Mouse (Mus musculus): Measurements from ENCODE around the gene Lclat1. TPM values are rescaled to one million over a fixed set of nuclear protein-coding genes. Genes with fewer than 3 reads are reported as not detected.
"Not testable (repeated sequence)": the region's sequence is repeated elsewhere in the genome, so short reads cannot be mapped to it uniquely, and the experiment has no call there.

Gene Lclat1
- polyA plus RNA-seq, 1 experiment from 2014 or later, result 12.1 TPM

DNA sequence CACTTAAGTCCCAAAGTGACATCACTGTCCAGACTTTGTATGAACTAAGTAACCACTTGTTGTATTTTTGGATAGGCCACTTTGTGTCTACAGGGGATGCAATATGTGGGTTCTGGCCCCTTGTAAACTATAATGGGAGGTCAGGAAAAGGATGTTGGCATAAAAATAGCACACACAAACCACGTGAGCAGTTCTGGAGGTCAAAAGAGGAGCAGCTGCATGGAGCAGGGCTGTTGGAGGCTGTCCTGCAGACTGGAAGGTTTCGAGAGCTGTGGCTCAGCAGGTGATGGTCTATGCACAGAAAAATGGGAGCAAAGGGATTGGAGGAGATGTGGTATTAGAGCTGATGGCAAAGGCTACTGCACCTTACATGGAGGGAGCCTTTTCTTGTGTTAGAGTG lies 18.6 kb downstream of the Lclat1 start:
- Histone ChIP-seq H3K27ac (no peak overlapping the region), H3K36me3 (no peaks in the 10 kb centered on the region), H3K27me3 (ENCODE audit: low read depth, poor library complexity, severe bottlenecking) (no peaks in the 10 kb centered on the region), H3K4me1 (no peaks in the 10 kb centered on the region), H3K4me3 (no peak overlapping the region), H3K9me3 (replicated peaks) (no peaks in the 10 kb centered on the region)
- DNase-seq (ENCODE audit: low spot score), result no peak
- WGBS, result 87% methylated on average over 2 of the region's 2 CpGs

- Histone ChIP-seq H3K27me3 (ENCODE audit: low read depth, poor library complexity, severe bottlenecking) (no peaks in the 10 kb centered on the region), H3K4me1 (no peaks in the 10 kb centered on the region), H3K4me3 (no peak overlapping the region), H3K36me3 (no peaks in the 10 kb centered on the region), H3K27ac (no peak overlapping the region), H3K9me3 (replicated peaks) (no peaks in the 10 kb centered on the region)
- DNase-seq (ENCODE audit: low spot score), result no peak
Measured at GRCm38 (mm10) chr17:73126903-73127302, 19.1 kb downstream of the Lclat1 start.

GRCm38 (mm10) chr17:73136562-73137484 lies 29.0 kb downstream of the Lclat1 start:
- Histone ChIP-seq H3K4me3 (no peak overlapping the region), H3K27me3 (ENCODE audit: low read depth, poor library complexity, severe bottlenecking) (no peaks in the 10 kb centered on the region), H3K4me1 (no peaks in the 10 kb centered on the region), H3K27ac (no peak overlapping the region), H3K36me3 (no peaks in the 10 kb centered on the region), H3K9me3 (replicated peaks) (no peaks in the 10 kb centered on the region)
- DNase-seq (ENCODE audit: low spot score), result no peak
- WGBS, result 95% methylated on average over 5 of the region's 5 CpGs

GRCm38 (mm10) chr17:73138217-73138616 lies 30.4 kb downstream of the Lclat1 start:
- Histone ChIP-seq H3K36me3 (no peaks in the 10 kb centered on the region), H3K4me3 (no peak overlapping the region), H3K9me3 (replicated peaks) (no peaks in the 10 kb centered on the region), H3K27me3 (ENCODE audit: low read depth, poor library complexity, severe bottlenecking) (no peaks in the 10 kb centered on the region), H3K4me1 (no peaks in the 10 kb centered on the region), H3K27ac (no peak overlapping the region)
- DNase-seq (ENCODE audit: low spot score), result no peak
- 91% methylated on average over 3 of the region's 3 CpGs for WGBS

DNA sequence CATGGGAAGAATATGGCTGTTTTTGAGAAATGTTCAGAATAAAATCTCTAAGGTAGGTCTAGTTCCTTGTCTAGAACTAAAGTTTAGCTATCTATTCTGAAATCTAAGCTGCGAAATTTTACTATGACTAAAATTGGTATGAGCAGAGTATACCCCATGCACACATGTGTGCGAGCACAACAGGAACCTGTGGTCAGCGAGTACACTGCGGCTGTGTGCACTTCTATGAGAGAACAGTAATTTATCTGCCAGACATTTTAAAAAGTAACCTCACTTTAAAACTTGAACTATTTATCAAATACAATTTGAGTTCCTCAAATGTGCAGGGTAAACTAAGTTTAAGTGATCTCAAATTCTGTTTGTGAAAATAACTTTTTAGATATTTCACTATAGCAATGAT lies 34.2 kb downstream of the Lclat1 start:
- WGBS, result 96% methylated on average over 4 of the region's 4 CpGs
- Histone ChIP-seq H3K27me3 (ENCODE audit: low read depth, poor library complexity, severe bottlenecking) (no peaks in the 10 kb centered on the region), H3K4me3 (no peak overlapping the region), H3K9me3 (replicated peaks) (no peaks in the 10 kb centered on the region), H3K4me1 (no peaks in the 10 kb centered on the region), H3K36me3 (no peaks in the 10 kb centered on the region), H3K27ac (no peak overlapping the region)
- DNase-seq (ENCODE audit: low spot score), result no peak

- no peaks in the 10 kb centered on the region for H3K36me3 ChIP-seq
- no peak for DNase-seq (ENCODE audit: low spot score)
- H3K27ac ChIP-seq, result no peak overlapping the region
- WGBS, result 62% methylated on average over 2 of the region's 2 CpGs
- H3K4me1 ChIP-seq, result no peaks in the 10 kb centered on the region
- no peaks in the 10 kb centered on the region for H3K27me3 ChIP-seq (ENCODE audit: low read depth, poor library complexity, severe bottlenecking)
- no peaks in the 10 kb centered on the region for H3K9me3 ChIP-seq (replicated peaks)
- H3K4me3 ChIP-seq, result no peak overlapping the region
Measured at GRCm38 (mm10) chr17:73142445-73142844, 34.7 kb downstream of the Lclat1 start.

DNA sequence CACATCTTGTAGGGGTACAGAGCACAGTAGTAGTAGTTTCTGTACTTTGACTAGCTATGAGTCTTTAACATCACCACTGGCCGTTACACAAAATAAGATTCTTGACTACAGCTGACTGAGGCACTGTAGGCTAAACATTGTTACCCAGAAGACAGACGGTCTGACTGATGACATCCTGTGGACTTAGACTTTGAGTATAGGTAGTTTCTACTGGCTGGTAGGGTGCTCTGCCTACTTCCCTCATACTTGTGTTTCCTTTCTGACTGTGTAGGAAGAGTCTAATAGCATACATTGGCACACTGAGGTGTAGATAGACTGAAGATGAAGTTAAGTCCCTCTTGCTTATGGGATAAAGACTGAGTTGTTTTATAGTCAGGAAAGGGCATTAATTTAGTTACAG lies 37.6 kb downstream of the Lclat1 start:
- no peaks in the 10 kb centered on the region for H3K9me3 ChIP-seq (replicated peaks)
- no peaks in the 10 kb centered on the region for H3K27me3 ChIP-seq (ENCODE audit: low read depth, poor library complexity, severe bottlenecking)
- no peak overlapping the region for H3K4me3 ChIP-seq
- H3K27ac ChIP-seq, result no peak overlapping the region
- WGBS, result 90% methylated on average over 2 of the region's 2 CpGs
- no peaks in the 10 kb centered on the region for H3K4me1 ChIP-seq
- DNase-seq (ENCODE audit: low spot score), result no peak
- no peaks in the 10 kb centered on the region for H3K36me3 ChIP-seq

DNA sequence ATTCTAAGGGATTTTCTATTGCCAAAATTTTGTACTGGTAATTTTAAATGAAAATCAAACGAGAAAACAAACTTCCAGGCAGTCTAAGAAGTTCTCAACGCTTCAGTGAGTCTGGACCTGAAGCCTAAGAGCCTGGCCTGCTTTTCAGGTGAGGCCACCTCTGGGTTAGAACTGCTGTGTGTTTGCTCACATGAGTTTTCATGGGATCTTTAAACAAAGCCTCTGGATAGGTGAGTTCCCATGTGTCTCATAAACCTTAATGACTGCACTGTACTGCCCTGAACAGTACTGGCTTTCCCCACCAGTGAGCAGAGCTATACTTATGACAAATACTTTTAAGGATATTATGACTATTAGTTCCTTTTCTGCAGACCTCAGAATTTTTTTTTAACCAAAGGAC lies 40.8 kb downstream of the Lclat1 start:
- Histone ChIP-seq H3K9me3 (replicated peaks) (no peaks in the 10 kb centered on the region), H3K27ac (no peak overlapping the region), H3K27me3 (ENCODE audit: low read depth, poor library complexity, severe bottlenecking) (no peaks in the 10 kb centered on the region), H3K4me3 (no peak overlapping the region), H3K36me3 (no peaks in the 10 kb centered on the region), H3K4me1 (no peaks in the 10 kb centered on the region)
- no peak for DNase-seq (ENCODE audit: low spot score)
- WGBS, result 94% methylated on average over 2 of the region's 2 CpGs

DNA sequence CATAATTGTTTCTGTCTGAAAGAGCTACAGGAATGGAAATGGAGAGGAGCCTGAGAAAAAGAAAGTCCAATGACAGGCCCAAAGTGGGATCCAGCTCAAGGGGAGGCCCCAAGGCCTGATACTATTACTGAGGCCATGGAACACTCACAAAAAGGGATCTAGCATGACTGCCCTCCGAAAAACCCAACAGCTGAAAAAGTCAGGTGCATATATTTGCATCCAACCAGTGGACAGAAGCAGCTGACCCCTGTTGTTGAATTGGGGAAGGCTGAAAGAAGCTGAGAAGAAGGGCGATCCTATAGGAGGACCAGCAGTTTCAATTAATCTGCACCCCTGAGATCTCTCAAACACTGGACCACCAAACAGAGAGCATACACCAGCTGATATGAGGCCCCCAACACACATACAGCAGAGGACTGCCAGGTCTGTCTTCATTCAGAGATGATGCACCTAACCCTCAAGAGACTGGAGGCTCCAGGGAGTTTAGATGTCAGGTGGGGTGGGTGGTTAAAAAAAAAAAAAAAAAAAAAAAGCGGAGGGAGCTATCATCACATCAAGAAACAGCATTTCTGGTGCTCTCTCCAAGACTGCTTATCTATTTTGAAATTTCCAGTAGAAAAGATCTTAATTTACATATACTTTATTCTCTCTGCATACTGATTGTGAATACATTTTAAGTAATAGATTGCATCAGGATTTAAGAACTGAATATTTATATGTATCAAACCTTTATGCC lies 45.2 kb downstream of the Lclat1 start:
- H3K9me3 ChIP-seq (replicated peaks); DNase-seq (ENCODE audit: low spot score); H3K27me3 ChIP-seq (ENCODE audit: low read depth, poor library complexity, severe bottlenecking); H3K4me3 ChIP-seq; H3K36me3 ChIP-seq; H3K4me1 ChIP-seq; H3K27ac ChIP-seq: not testable (repeated sequence)
- WGBS, result 78% methylated on average over 3 of the region's 3 CpGs

DNA sequence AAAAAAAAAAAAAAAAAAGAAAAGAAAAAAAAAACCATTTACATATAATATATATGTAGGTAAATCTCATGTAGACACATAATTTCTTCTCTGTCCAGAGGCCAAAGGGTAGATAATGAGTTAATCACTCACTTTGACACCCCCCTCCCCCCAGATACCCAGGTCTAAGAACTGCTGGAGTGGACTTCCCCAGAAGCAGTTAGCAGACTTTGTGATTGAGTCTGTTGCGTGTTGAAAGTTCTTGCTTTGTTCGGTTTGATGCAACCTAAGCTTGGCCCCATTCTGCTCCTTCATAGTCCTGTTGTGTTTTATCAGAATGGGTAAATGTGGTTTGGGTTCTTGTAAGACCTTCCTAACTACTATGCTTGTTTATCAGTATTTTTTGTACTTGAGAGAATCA lies 45.9 kb downstream of the Lclat1 start:
- 88% methylated on average over 2 of the region's 2 CpGs for WGBS
- H3K9me3 ChIP-seq (replicated peaks), result no peaks in the 10 kb centered on the region
- H3K27me3 ChIP-seq (ENCODE audit: low read depth, poor library complexity, severe bottlenecking), result no peaks in the 10 kb centered on the region
- no peaks in the 10 kb centered on the region for H3K4me1 ChIP-seq
- no peak overlapping the region for H3K27ac ChIP-seq
- H3K36me3 ChIP-seq, result no peaks in the 10 kb centered on the region
- no peak for DNase-seq (ENCODE audit: low spot score)
- no peak overlapping the region for H3K4me3 ChIP-seq

- 92% methylated on average over 1 of the region's 1 CpGs for WGBS
- Histone ChIP-seq H3K4me1 (no peaks in the 10 kb centered on the region), H3K9me3 (replicated peaks) (no peaks in the 10 kb centered on the region), H3K27ac (no peak overlapping the region), H3K36me3 (no peaks in the 10 kb centered on the region), H3K4me3 (no peak overlapping the region), H3K27me3 (ENCODE audit: low read depth, poor library complexity, severe bottlenecking) (no peaks in the 10 kb centered on the region)
- no peak for DNase-seq (ENCODE audit: low spot score)
Measured at GRCm38 (mm10) chr17:73156606-73157005, 48.8 kb downstream of the Lclat1 start.

- no peak for DNase-seq (ENCODE audit: low spot score)
- H3K27me3 ChIP-seq (ENCODE audit: low read depth, poor library complexity, severe bottlenecking), result no peaks in the 10 kb centered on the region
- peaks cover 14% of the 10 kb centered on the region for H3K36me3 ChIP-seq
- no peaks in the 10 kb centered on the region for H3K4me1 ChIP-seq
- H3K9me3 ChIP-seq (replicated peaks), result no peaks in the 10 kb centered on the region
- 85% methylated on average over 6 of the region's 6 CpGs for WGBS
- H3K27ac ChIP-seq, result no peak overlapping the region
- no peak overlapping the region for H3K4me3 ChIP-seq
Measured at GRCm38 (mm10) chr17:73161795-73162194, 54.0 kb downstream of the Lclat1 start.

- Histone ChIP-seq H3K27me3 (ENCODE audit: low read depth, poor library complexity, severe bottlenecking) (no peaks in the 10 kb centered on the region), H3K36me3 (peaks cover 14% of the 10 kb centered on the region), H3K4me1 (no peaks in the 10 kb centered on the region), H3K9me3 (replicated peaks) (no peaks in the 10 kb centered on the region), H3K4me3 (no peak overlapping the region), H3K27ac (no peak overlapping the region)
- WGBS, result 84% methylated on average over 15 of the region's 15 CpGs
- DNase-seq (ENCODE audit: low spot score), result no peak
Measured at GRCm38 (mm10) chr17:73162445-73163208, 54.8 kb downstream of the Lclat1 start.
